22 mouse cellular contexts compared by ENCODE assay signal in the genomic region with DNA sequence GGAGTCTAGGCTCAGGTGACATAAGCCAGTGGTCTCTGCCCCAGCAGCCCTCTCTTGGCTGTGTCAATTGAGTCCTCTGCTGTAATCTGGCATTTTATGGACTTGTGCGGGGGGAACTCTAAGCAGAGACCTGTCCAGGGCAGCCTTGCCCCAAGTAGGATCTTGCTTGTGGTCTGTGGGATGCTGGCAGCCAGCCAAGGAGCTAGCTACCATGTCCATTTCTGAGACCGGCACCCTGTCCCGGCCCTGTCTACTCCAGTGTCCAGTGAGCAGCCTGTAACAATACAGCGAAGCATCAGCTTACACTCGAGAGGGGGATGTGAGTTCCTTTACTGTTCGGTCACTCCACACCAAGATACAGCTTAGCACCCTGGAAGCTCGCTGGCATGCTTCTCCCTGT. TPM values are rescaled to one million over a fixed set of nuclear protein-coding genes. Genes with fewer than 3 reads are reported as not detected.
DNase-seq lines count a peak whose midpoint lies in the region; ATAC-seq lines count a peak whose summit lies in the region.
"Had no signal": no experiment of that assay in that cellular context is flagged by ENCODE, and none has a peak within 500 bp of the region (broad histone marks: within the 10 kb centered on the region; RNA-seq: fewer than 3 reads in every experiment).

No protein-coding gene starts in this region.

- no peak for ATAC-seq in heart, embryonic 12.5 days (ENCODE audit: insufficient number of reproducible peaks, low FRiP score)
- peak; percentile 16; the same call in 1 of the 2 replicates for ATAC-seq in midbrain, embryonic 15.5 days (replicated peaks)
- no peak for ATAC-seq in midbrain, embryonic 13.5 days
- ATAC-seq: activated CD4-positive, CD25-positive, alpha-beta regulatory T cell, adult 4 months; CD4-positive, CD25-positive, alpha-beta regulatory T cell, adult 4 months; forebrain, embryonic 15.5 days; intestine, postnatal 0 days had no signal

- intact Hi-C loops in heart, postnatal 14 days (cut with DNase I) = no loop called here

- peaks cover 30% of the 10 kb centered on the region for H3K36me3 ChIP-seq in heart, embryonic 12.5 days
- H3K36me3 ChIP-seq in midbrain, embryonic 15.5 days (replicated peaks) = 0 out of 2 replicates have a peak, but pooled peaks cover 10% of the 10 kb centered on the region
- H3K36me3 ChIP-seq in midbrain, embryonic 13.5 days = peaks cover 40% of the 10 kb centered on the region

- H3K4me1 ChIP-seq in heart, embryonic 12.5 days (replicated peaks) = peaks cover 27% of the 10 kb centered on the region
- H3K4me1 ChIP-seq in midbrain, embryonic 15.5 days = no peaks in the 10 kb centered on the region
- H3K4me1 ChIP-seq in midbrain, embryonic 13.5 days (replicated peaks) = peaks cover 6% of the 10 kb centered on the region; the same call in 1 of the 2 replicates
- H3K4me1 ChIP-seq: forebrain, embryonic 15.5 days; hindbrain, embryonic 15.5 days had no signal

- 74% methylated on average over 7 of the region's 7 CpGs for WGBS in heart, embryonic 12.5 days
- WGBS in midbrain, embryonic 15.5 days = 81% methylated on average over 7 of the region's 7 CpGs
- WGBS in midbrain, embryonic 13.5 days = 85% methylated on average over 7 of the region's 7 CpGs

- H3K9me3 ChIP-seq in heart, embryonic 12.5 days (replicated peaks) = no peaks in the 10 kb centered on the region
- H3K9me3 ChIP-seq in midbrain, embryonic 15.5 days = no peaks in the 10 kb centered on the region
- H3K9me3 ChIP-seq in midbrain, embryonic 13.5 days = no peaks in the 10 kb centered on the region
- H3K9me3 ChIP-seq: embryonic facial prominence, embryonic 15.5 days; forebrain, embryonic 15.5 days; heart, embryonic 10.5 days; hindbrain, embryonic 15.5 days had no signal

- peak; percentile 10 for DNase-seq in adrenal gland, adult 8-10 months
- DNase-seq in adrenal gland, postnatal 10 days = no peak
- DNase-seq in heart, postnatal 14 days = no peak
- DNase-seq in urinary bladder, postnatal 14 days (ENCODE audit: low spot score) = no peak
- DNase-seq: adrenal gland, postnatal 36 days; B cell, adult 2 months; cerebellum, adult 2 months; cerebellum, postnatal 14 days; embryo, embryonic 11 days; gastrocnemius, postnatal 14 days; heart, postnatal 36 days had no signal

- H3K27me3 ChIP-seq in heart, embryonic 12.5 days (replicated peaks) = no peaks in the 10 kb centered on the region
- H3K27me3 ChIP-seq in midbrain, embryonic 15.5 days (replicated peaks) = no peaks in the 10 kb centered on the region
- no peaks in the 10 kb centered on the region for H3K27me3 ChIP-seq in midbrain, embryonic 13.5 days
- H3K27me3 ChIP-seq: embryonic facial prominence, embryonic 15.5 days; forebrain, embryonic 15.5 days; hindbrain, embryonic 15.5 days; Patski had no signal

- no peak overlapping the region for H3K4me2 ChIP-seq in heart, embryonic 12.5 days
- no peak overlapping the region for H3K4me2 ChIP-seq in midbrain, embryonic 15.5 days
- no peak overlapping the region for H3K4me2 ChIP-seq in midbrain, embryonic 13.5 days (replicated peaks)
- H3K4me2 ChIP-seq: embryonic facial prominence, embryonic 15.5 days; forebrain, embryonic 15.5 days; hindbrain, embryonic 15.5 days had no signal

- H3K4me3 ChIP-seq in heart, embryonic 12.5 days = no peak overlapping the region
- H3K4me3 ChIP-seq in midbrain, embryonic 15.5 days = no peak overlapping the region
- H3K4me3 ChIP-seq in midbrain, embryonic 13.5 days (replicated peaks) = no peak overlapping the region
- H3K4me3 ChIP-seq: embryonic facial prominence, embryonic 15.5 days; forebrain, embryonic 15.5 days; heart, embryonic 10.5 days; hindbrain, embryonic 15.5 days had no signal

- peak overlapping the region; percentile 17; the same call in 1 of the 2 replicates for H3K9ac ChIP-seq in heart, embryonic 12.5 days
- no peak overlapping the region for H3K9ac ChIP-seq in midbrain, embryonic 15.5 days
- no peak overlapping the region for H3K9ac ChIP-seq in midbrain, embryonic 13.5 days (replicated peaks)
- H3K9ac ChIP-seq: embryonic facial prominence, embryonic 15.5 days; forebrain, embryonic 15.5 days; hindbrain, embryonic 15.5 days had no signal

- H3K27ac ChIP-seq in heart, embryonic 12.5 days (ENCODE audit: poor library complexity, severe bottlenecking) = no peak overlapping the region
- no peak overlapping the region for H3K27ac ChIP-seq in midbrain, embryonic 15.5 days
- H3K27ac ChIP-seq in midbrain, embryonic 13.5 days = no peak overlapping the region
- H3K27ac ChIP-seq: embryonic facial prominence, embryonic 15.5 days; forebrain, embryonic 15.5 days; heart, embryonic 10.5 days; hindbrain, embryonic 15.5 days had no signal

RNA-seq across cellular contexts. Expression of gene Sf1, which starts 9.5 kb away (rescaled TPM):
- total RNA-seq in adrenal gland, adult 8-10 months (2022) = 100 to 1,000 TPM; 193 to 274 (median 215) TPM
- 100 to 1,000 TPM; 166 to 186 TPM for total RNA-seq in adrenal gland, postnatal 10 days (2021)
- 127 and 130 TPM in 2 replicates for polyA plus RNA-seq in heart, embryonic 12.5 days (2016; fragmentation: Nextera tagmentation; extraction: Ambion mirVana)
- total RNA-seq in heart, postnatal 14 days (2021) = 100 to 1,000 TPM; 102 to 105 TPM
- polyA plus RNA-seq in midbrain, embryonic 15.5 days (2015; fragmentation: Nextera tagmentation; extraction: Ambion mirVana) = 112 and 119 TPM in 2 replicates
- polyA plus RNA-seq in midbrain, embryonic 13.5 days (2015; fragmentation: Nextera tagmentation; extraction: Ambion mirVana) = 120 and 128 TPM in 2 replicates

RNA-seq across cellular contexts. Expression of gene Map4k2, which starts 13.1 kb away (rescaled TPM):
- total RNA-seq in adrenal gland, adult 8-10 months (2022) = 10 to 100 TPM; 40.6 to 81.6 (median 61.5) TPM
- total RNA-seq in adrenal gland, postnatal 10 days (2021) = 10 to 100 TPM; 35.9 to 54.6 TPM
- 14.1 and 15.7 TPM in 2 replicates for polyA plus RNA-seq in heart, embryonic 12.5 days (2016; fragmentation: Nextera tagmentation; extraction: Ambion mirVana)
- total RNA-seq in heart, postnatal 14 days (2021) = 10 to 100 TPM; 56.3 TPM
- 20.0 and 21.7 TPM in 2 replicates for polyA plus RNA-seq in midbrain, embryonic 15.5 days (2015; fragmentation: Nextera tagmentation; extraction: Ambion mirVana)
- 13.6 and 17.1 TPM in 2 replicates for polyA plus RNA-seq in midbrain, embryonic 13.5 days (2015; fragmentation: Nextera tagmentation; extraction: Ambion mirVana)

RNA-seq across cellular contexts. Expression of gene Men1, which starts 19.3 kb away (rescaled TPM):
- total RNA-seq in adrenal gland, adult 8-10 months (2022) = 10 to 100 TPM; 53.4 to 67.8 (median 64.5) TPM
- total RNA-seq in adrenal gland, postnatal 10 days (2021) = 10 to 100 TPM; 37.1 to 38.7 TPM
- 48.7 and 52.1 TPM in 2 replicates for polyA plus RNA-seq in heart, embryonic 12.5 days (2016; fragmentation: Nextera tagmentation; extraction: Ambion mirVana)
- total RNA-seq in heart, postnatal 14 days (2021) = 10 to 100 TPM; 18.2 to 18.5 TPM
- polyA plus RNA-seq in midbrain, embryonic 15.5 days (2015; fragmentation: Nextera tagmentation; extraction: Ambion mirVana) = 79.8 and 85.6 TPM in 2 replicates
- polyA plus RNA-seq in midbrain, embryonic 13.5 days (2015; fragmentation: Nextera tagmentation; extraction: Ambion mirVana) = 74.4 and 81.1 TPM in 2 replicates

RNA-seq across cellular contexts. Expression of gene Pygm, which starts 30.2 kb away (rescaled TPM):
- total RNA-seq in adrenal gland, adult 8-10 months (2022) = 100 to 1,000 TPM in 2 of 4 experiments, 10 to 100 TPM in 2; 47.6 to 119 (median 92.8) TPM
- 100 to 1,000 TPM in 1 of 2 experiments, 10 to 100 TPM in 1; 92.0 to 223 TPM for total RNA-seq in adrenal gland, postnatal 10 days (2021)
- 224 and 234 TPM in 2 replicates for polyA plus RNA-seq in heart, embryonic 12.5 days (2016; fragmentation: Nextera tagmentation; extraction: Ambion mirVana)
- 100 to 1,000 TPM; 824 to 866 TPM for total RNA-seq in heart, postnatal 14 days (2021)
- 5.9 and 9.5 TPM in 2 replicates for polyA plus RNA-seq in midbrain, embryonic 15.5 days (2015; fragmentation: Nextera tagmentation; extraction: Ambion mirVana)
- polyA plus RNA-seq in midbrain, embryonic 13.5 days (2015; fragmentation: Nextera tagmentation; extraction: Ambion mirVana) = 1.9 and 2.2 TPM in 2 replicates

RNA-seq across cellular contexts. Expression of gene Rasgrp2, which starts 45.1 kb away (rescaled TPM):
- total RNA-seq in adrenal gland, adult 8-10 months (2022) = 10 to 100 TPM; 31.5 to 52.2 (median 34.5) TPM
- 10 to 100 TPM; 53.2 to 54.9 TPM for total RNA-seq in adrenal gland, postnatal 10 days (2021)
- 43.8 and 45.8 TPM in 2 replicates for polyA plus RNA-seq in heart, embryonic 12.5 days (2016; fragmentation: Nextera tagmentation; extraction: Ambion mirVana)
- total RNA-seq in heart, postnatal 14 days (2021) = 10 to 100 TPM; 66.6 to 70.7 TPM
- 73.1 and 93.6 TPM in 2 replicates for polyA plus RNA-seq in midbrain, embryonic 15.5 days (2015; fragmentation: Nextera tagmentation; extraction: Ambion mirVana)
- polyA plus RNA-seq in midbrain, embryonic 13.5 days (2015; fragmentation: Nextera tagmentation; extraction: Ambion mirVana) = 28.5 and 29.6 TPM in 2 replicates
